Mouse (Mus musculus) myocyte (in vitro differentiated cells): Measurements from ENCODE around the gene Hspb7. TPM values are rescaled to one million over a fixed set of nuclear protein-coding genes. Genes with fewer than 3 reads are reported as not detected.

ENCODE experiments used
- H3K27me3 ChIP-seq: one replicate; pipeline ENCODE4 v1.6.1; 2011; ENCODE audit not compliant: control insufficient read depth, insufficient read depth, insufficient read length
- H3K36me3 ChIP-seq: one replicate; pipeline ENCODE4 v1.6.1; 2011; ENCODE audit not compliant: control insufficient read depth, insufficient read depth
- H3K4me2 ChIP-seq: one replicate; pipeline ENCODE4 v1.6.1; 2011; ENCODE audit warnings: low read depth, control low read depth
- H3K4me3 ChIP-seq: one replicate; pipeline ENCODE4 v1.5.1; 2011; ENCODE audit warnings: mild to moderate bottlenecking, control low read depth, moderate library complexity
- H3K79me2 ChIP-seq: one replicate; pipeline ENCODE4 v1.6.1; 2011; ENCODE audit not compliant: control insufficient read depth, insufficient read depth
- H3ac ChIP-seq: one replicate; pipeline ENCODE4 v1.6.1; 2011; ENCODE audit not compliant: control insufficient read depth, insufficient read length
- CEBPB ChIP-seq: IDR thresholded peaks from 2 replicates; pipeline ENCODE4 v1.6.1; 2011; ENCODE audit warnings: mild to moderate bottlenecking, moderate library complexity; ENCODE audit not compliant: poor library complexity, insufficient read depth, severe bottlenecking
- E2F4 ChIP-seq: IDR thresholded peaks from one replicate; pipeline ENCODE4 v1.6.1; 2011; ENCODE audit warnings: mild to moderate bottlenecking, control low read depth, moderate library complexity; ENCODE audit not compliant: insufficient read depth
- MAX ChIP-seq: IDR thresholded peaks from one replicate; pipeline ENCODE4 v1.6.1; 2011; ENCODE audit warnings: low read depth, mild to moderate bottlenecking, control low read depth
- MYOD1 ChIP-seq, 3 experiments: IDR thresholded peaks; one replicate each; pipeline ENCODE4 v1.6.1; 2011; ENCODE audit warnings: control low read depth in 2 of 3, low read depth in 2 of 3, mild to moderate bottlenecking in 2 of 3, moderate library complexity in 1 of 3; ENCODE audit not compliant: insufficient read length in 2 of 3, control insufficient read depth in 1 of 3
- MYOG ChIP-seq, 3 experiments: IDR thresholded peaks; one replicate each; pipeline ENCODE4 v1.6.1; 2011; ENCODE audit warnings: control low read depth in 2 of 3, low read depth in 2 of 3, mild to moderate bottlenecking in 2 of 3; ENCODE audit not compliant: insufficient read length in 2 of 3, control insufficient read depth in 1 of 3, insufficient read depth in 1 of 3
- POLR2A ChIP-seq: IDR thresholded peaks from one replicate; pipeline ENCODE4 v1.6.1; 2011; ENCODE audit warnings: low read depth, mild to moderate bottlenecking, control low read depth, moderate library complexity; ENCODE audit not compliant: insufficient read length
- POLR2AphosphoS2 ChIP-seq: IDR thresholded peaks from one replicate; pipeline ENCODE4 v1.6.1; 2011; ENCODE audit warnings: low read depth, control low read depth; ENCODE audit not compliant: insufficient read length
- REST ChIP-seq: IDR thresholded peaks from one replicate; pipeline ENCODE4 v1.6.1; 2011; ENCODE audit warnings: mild to moderate bottlenecking, control low read depth, moderate library complexity; ENCODE audit not compliant: insufficient read depth, insufficient read length
- SRF ChIP-seq: IDR thresholded peaks from one replicate; pipeline ENCODE4 v1.6.1; 2011; ENCODE audit warnings: low read depth; ENCODE audit not compliant: control insufficient read depth, insufficient read length
- TCF12 ChIP-seq: IDR thresholded peaks from one replicate; pipeline ENCODE4 v1.6.1; 2011; ENCODE audit warnings: mild to moderate bottlenecking, control low read depth; ENCODE audit not compliant: poor library complexity, insufficient read depth, severe bottlenecking
- TCF3 ChIP-seq: IDR thresholded peaks from one replicate; pipeline ENCODE4 v1.6.1; 2011; ENCODE audit warnings: low read depth, control low read depth; ENCODE audit not compliant: insufficient read length
- USF1 ChIP-seq: IDR thresholded peaks from one replicate; pipeline ENCODE4 v1.6.1; 2011; ENCODE audit warnings: low read depth, mild to moderate bottlenecking, control low read depth, moderate library complexity
- polyA plus RNA-seq: library from polyadenylated mRNA; unstranded; fragments of >200 nt; fragmentation: generic; extraction: Trizol; gene quantifications from one replicate; pipeline ENCODE4 v1.2.1, GENCODE M21; 2012; ENCODE audit warnings: missing spikeins

Hspb7 gene
- polyA plus RNA-seq, 1 experiment, result 31.1 TPM

DNA sequence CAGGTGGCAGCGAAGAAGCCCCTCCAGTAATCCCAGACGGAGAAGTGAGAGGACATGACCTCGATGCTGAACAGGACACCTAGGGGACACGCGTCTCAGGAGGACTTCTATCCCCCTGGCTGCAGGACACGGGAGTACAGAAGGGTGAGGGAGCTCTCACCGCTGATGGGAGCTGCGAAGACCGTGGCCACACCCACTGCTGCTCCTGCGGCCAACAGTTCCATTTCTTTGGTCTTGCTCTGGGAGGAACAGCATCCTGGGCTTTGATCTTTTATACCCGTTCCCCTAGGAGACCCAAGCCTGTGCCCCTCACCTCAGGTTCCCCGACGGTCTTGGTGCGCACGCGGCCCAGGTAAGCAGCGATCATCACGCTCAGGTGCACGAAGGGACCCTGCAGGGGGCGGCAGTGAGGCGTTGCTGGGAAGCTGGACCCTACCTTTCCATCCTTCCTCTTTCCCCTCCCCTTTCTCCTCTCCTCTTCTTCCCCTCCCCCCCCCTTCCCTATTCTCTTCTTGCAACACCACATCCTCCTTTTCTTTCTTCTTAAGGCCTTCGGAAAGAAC lies 9.1 kb upstream of the Hspb7 start:
- Histone ChIP-seq H3K36me3 (no peaks in the 10 kb centered on the region), H3K27me3 (no peaks in the 10 kb centered on the region), H3K79me2 (no peaks in the 10 kb centered on the region), H3K4me2 (no peak overlapping the region), H3K4me3 (no peak overlapping the region), H3ac (no peak overlapping the region)
- TF ChIP-seq POLR2AphosphoS2, result no peak
- TF ChIP-seq SRF, result no peak
- no peak for TF ChIP-seq MAX
- no peak for TF ChIP-seq POLR2A

DNA sequence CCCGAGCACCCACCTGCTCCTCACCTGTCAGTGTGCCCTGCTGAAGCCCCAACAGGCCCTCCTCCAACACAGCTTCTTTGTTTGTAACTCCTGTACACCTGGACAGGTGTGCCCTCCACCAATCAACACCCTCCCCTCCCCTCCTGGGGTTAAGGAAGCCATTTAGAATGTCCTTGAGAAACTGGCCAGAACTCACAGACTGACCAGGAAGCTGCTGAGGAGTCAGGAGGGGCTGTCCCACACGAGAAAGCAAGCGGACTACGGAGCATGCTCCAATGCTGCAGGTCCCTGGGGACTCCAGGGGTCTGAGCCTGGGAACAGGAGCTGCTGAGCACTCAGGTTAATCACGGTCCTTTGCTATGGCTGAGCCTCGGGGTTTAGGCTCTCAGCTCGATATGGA lies 4.7 kb upstream of the Hspb7 start, which contains the start of gene Clcnkb:
Gene Clcnkb, minus strand, starts transcription at position 91 of the 400 bp plus-strand sequence.
- H3ac ChIP-seq, result no peak within 1 kb of the TSS
- no peak for TF ChIP-seq MYOG (IDR thresholded peaks at IDR 0.05; ENCODE audit: control insufficient read depth in 1 of 3, insufficient read depth in 1 of 3, insufficient read length in 2 of 3, low read depth in 2 of 3)
- TF ChIP-seq TCF3, result no peak
- TF ChIP-seq REST, result no peak
- no peak for TF ChIP-seq MYOD1 (IDR thresholded peaks at IDR 0.05; ENCODE audit: control insufficient read depth in 1 of 3, insufficient read length in 2 of 3, low read depth in 2 of 3)
- H3K4me3 ChIP-seq, result no peak within 1 kb of the TSS
- H3K4me2 ChIP-seq, result no peak within 1 kb of the TSS
- H3K27me3 ChIP-seq, result no peaks in the 10 kb centered on the region
- H3K36me3 ChIP-seq, result no peaks in the 10 kb centered on the region
- no peaks in the 10 kb centered on the region for H3K79me2 ChIP-seq

DNA sequence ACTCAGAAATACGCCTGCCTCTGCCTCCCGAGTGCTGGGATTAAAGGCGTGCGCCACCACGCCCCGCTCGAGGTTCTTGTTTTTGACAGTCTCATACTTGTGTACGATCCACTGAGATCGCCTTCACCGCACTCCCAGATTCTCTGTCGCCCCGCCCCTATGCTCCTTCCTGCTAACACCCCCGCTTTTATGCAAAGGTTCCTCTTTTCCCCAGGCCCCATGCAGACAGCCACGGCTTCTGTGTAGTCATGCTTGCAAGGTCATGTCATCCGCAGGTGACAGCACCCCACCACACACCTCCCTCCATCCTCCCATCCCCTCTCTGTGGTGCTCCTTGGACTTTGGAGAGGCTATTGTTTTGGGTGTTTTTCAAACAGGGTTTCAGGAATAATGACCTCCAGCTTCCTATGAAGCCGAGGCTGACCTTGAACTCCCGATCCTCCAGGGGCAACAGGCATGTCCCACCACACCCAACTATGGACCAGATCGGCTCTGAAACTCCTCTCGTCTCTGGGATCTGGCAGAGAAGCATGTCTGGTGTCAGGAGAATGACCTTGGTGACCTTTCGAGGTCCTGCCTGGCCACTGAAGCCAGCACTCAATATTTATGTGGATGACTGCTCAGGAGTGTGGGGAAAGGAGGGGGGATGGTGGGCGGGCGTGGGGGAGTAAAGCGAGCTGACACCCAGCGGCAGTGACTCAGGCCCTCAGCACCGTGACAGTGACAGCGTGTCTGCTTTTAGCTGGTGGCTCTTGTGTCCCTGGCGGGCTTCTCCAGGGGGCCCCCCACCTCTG lies 984 bp upstream of the Hspb7 start:
- Histone ChIP-seq H3K4me2 (peak overlapping the region; percentile 27), H3K4me3 (no peak overlapping the region), H3K27me3 (no peaks in the 10 kb centered on the region), H3ac (no peak overlapping the region), H3K36me3 (no peaks in the 10 kb centered on the region), H3K79me2 (no peaks in the 10 kb centered on the region)
- TF ChIP-seq MYOG (IDR thresholded peaks at IDR 0.05; ENCODE audit: control insufficient read depth in 1 of 3, insufficient read depth in 1 of 3, insufficient read length in 2 of 3, low read depth in 2 of 3) (peak in 1 of 3 experiments; percentile 1), SRF (no peak), E2F4 (no peak), MYOD1 (IDR thresholded peaks at IDR 0.05; ENCODE audit: control insufficient read depth in 1 of 3, insufficient read length in 2 of 3, low read depth in 2 of 3) (peak in 1 of 3 experiments; percentile 6), MAX (no peak), POLR2A (no peak)

DNA sequence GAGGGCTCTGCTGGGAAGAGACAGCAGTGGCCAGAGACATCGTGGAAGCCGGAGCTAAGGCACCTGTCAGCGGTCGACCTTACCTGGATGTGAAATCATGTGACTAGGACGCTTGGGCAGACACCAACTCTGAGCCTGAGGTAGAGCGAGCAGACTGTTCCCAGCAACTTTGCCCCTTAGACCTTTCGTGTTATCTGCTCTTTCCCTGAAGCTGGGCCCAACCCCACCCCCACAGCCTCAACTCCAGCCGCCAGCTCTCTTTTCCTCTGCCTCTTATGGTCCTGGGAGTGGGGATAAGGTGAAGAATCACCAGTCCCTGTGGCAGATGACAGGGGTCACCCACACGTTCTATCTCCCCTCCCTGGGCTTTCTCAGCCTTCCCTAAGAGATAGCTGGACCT lies 307 bp downstream of the Hspb7 start:
- Histone ChIP-seq H3ac (no peak overlapping the region), H3K79me2 (no peaks in the 10 kb centered on the region), H3K36me3 (no peaks in the 10 kb centered on the region), H3K4me2 (no peak overlapping the region), H3K27me3 (no peaks in the 10 kb centered on the region), H3K4me3 (no peak overlapping the region)
- TF ChIP-seq REST (no peak), CEBPB (no peak)

DNA sequence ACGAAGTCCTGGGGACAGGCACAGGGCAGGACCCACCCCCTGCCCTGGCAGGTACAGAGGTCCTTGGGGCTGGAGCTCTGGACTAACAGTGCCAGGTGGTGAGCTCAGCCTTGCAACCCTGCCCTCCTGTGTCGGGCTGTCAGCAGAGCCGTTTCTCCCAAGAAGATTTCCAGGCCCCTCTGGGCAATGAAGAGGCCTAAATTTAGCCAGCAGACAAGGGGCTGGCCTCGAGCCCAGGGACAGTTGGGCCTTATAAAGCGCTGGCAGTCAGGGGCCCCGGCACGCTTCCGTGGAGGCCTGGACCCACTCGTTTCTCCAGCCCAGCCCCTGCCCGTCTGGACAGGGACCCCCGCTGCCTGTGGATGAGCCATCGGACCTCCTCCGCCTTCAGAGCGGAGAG lies 844 bp downstream of the Hspb7 start:
- H3ac ChIP-seq, result no peak overlapping the region
- H3K36me3 ChIP-seq, result no peaks in the 10 kb centered on the region
- H3K27me3 ChIP-seq, result no peaks in the 10 kb centered on the region
- H3K4me2 ChIP-seq, result peak overlapping the region; percentile 48
- H3K79me2 ChIP-seq, result no peaks in the 10 kb centered on the region
- H3K4me3 ChIP-seq, result peak overlapping the region; percentile 8
- TF ChIP-seq TCF12 (no peak), E2F4 (no peak), CEBPB (no peak), USF1 (no peak), POLR2A (peak; percentile 43), REST (no peak), SRF (no peak), MYOG (IDR thresholded peaks at IDR 0.05; ENCODE audit: control insufficient read depth in 1 of 3, insufficient read depth in 1 of 3, insufficient read length in 2 of 3, low read depth in 2 of 3) (peak in 1 of 3 experiments; percentile 11), MAX (no peak), POLR2AphosphoS2 (peak; percentile 40), TCF3 (no peak), MYOD1 (IDR thresholded peaks at IDR 0.05; ENCODE audit: control insufficient read depth in 1 of 3, insufficient read length in 2 of 3, low read depth in 2 of 3) (peak in 2 of 3 experiments; percentile 33 to 76)
